Mouse (Mus musculus) liver, embryonic 13.5 days (tissue): ENCODE data around the gene Nipal4. TPM values are rescaled to one million over a fixed set of nuclear protein-coding genes. Genes with fewer than 3 reads are reported as not detected.
A peak's percentile ranks its signal among the peaks of the same experiment; 100 is the strongest.

Experiments
- ATAC-seq: fragments of 200-750 bp; cut with Nextera tagmentation; 2 replicates; pipeline ENCODE4 v1.8.0; 2017; ENCODE audit warnings: low read depth, mild to moderate bottlenecking, moderate number of reproducible peaks, moderate library complexity
- DNase-seq: peaks from one replicate; pipeline ENCODE4 v3.0.0; 2022
- H3K27ac ChIP-seq: fragments of 300-500 bp; sonication (generic); 2 replicates; pipeline ENCODE4 v1.5.1; 2015; ENCODE audit warnings: moderate library complexity, mild to moderate bottlenecking, inconsistent platforms
- H3K27me3 ChIP-seq: fragments of 300-500 bp; sonication (generic); 2 replicates; pipeline ENCODE4 v1.6.1; 2015; ENCODE audit warnings: mild to moderate bottlenecking, inconsistent platforms
- H3K36me3 ChIP-seq: fragments of 300-500 bp; sonication (generic); 2 replicates; pipeline ENCODE4 v1.6.1; 2015; ENCODE audit warnings: mild to moderate bottlenecking, inconsistent platforms
- H3K4me1 ChIP-seq: fragments of 300-500 bp; sonication (generic); replicated peaks from 2 replicates; pipeline ENCODE4 v1.6.1; 2015; ENCODE audit warnings: inconsistent platforms
- H3K4me2 ChIP-seq: fragments of 300-500 bp; sonication (generic); 2 replicates; pipeline ENCODE4 v1.6.1; 2015; ENCODE audit warnings: inconsistent platforms, mild to moderate bottlenecking, moderate library complexity
- H3K4me3 ChIP-seq: fragments of 300-500 bp; sonication (generic); replicated peaks from 2 replicates; pipeline ENCODE4 v1.5.1; 2015; ENCODE audit warnings: mild to moderate bottlenecking, inconsistent platforms
- H3K9ac ChIP-seq: fragments of 300-500 bp; sonication (generic); 2 replicates; pipeline ENCODE4 v1.6.1; 2015; ENCODE audit warnings: mild to moderate bottlenecking, inconsistent platforms
- H3K9me3 ChIP-seq: fragments of 300-500 bp; sonication (generic); replicated peaks from 2 replicates; pipeline ENCODE4 v1.6.1; 2016; ENCODE audit warnings: inconsistent platforms
- WGBS: fragments of 180-500 bp; shearing (Covaris S2); methylation state at CpG from one replicate; pipeline ENCODE4 v1.1.7; 2015; ENCODE audit not compliant: insufficient replicate concordance; 5-methylcytosine and 5-hydroxymethylcytosine counted together
- polyA plus RNA-seq: library from polyadenylated mRNA; unstranded; fragments of >200 nt; fragmentation: Nextera tagmentation; extraction: Ambion mirVana; gene quantifications from 2 replicates; pipeline ENCODE4 v1.2.1, GENCODE M21; 2015

Nipal4 gene
- polyA plus RNA-seq, 1 experiment from 2014 or later: 0.06 TPM

DNA sequence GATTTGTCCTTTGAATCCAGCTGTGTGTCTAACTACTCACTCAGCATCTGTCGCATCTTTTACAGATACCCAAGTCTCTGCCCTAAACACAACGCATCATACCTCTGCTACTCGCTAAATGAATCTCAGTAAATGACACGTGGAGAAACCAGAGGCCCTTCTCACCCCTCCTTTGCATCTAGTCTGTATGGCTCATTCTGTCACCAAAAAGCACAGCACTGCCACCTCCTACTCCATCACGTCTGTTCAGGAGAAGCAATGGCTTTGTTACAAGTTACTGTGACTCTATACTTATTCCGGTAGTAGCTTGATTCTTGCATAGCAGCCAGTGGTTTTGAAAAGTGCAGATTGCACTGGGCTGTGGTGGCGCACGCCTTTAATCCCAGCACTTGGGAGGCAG lies 9.4 kb downstream of the Nipal4 start:
- no peaks in the 10 kb centered on the region for H3K4me1 ChIP-seq
- H3K4me2 ChIP-seq: no peak overlapping the region
- no peak overlapping the region for H3K4me3 ChIP-seq
- H3K36me3 ChIP-seq: no peaks in the 10 kb centered on the region
- no peak for ATAC-seq
- H3K9ac ChIP-seq: no peak overlapping the region
- no peak overlapping the region for H3K27ac ChIP-seq
- no peaks in the 10 kb centered on the region for H3K9me3 ChIP-seq
- no peaks in the 10 kb centered on the region for H3K27me3 ChIP-seq
- no peak for DNase-seq
- WGBS: 72% methylated on average over 8 of the region's 8 CpGs

DNA sequence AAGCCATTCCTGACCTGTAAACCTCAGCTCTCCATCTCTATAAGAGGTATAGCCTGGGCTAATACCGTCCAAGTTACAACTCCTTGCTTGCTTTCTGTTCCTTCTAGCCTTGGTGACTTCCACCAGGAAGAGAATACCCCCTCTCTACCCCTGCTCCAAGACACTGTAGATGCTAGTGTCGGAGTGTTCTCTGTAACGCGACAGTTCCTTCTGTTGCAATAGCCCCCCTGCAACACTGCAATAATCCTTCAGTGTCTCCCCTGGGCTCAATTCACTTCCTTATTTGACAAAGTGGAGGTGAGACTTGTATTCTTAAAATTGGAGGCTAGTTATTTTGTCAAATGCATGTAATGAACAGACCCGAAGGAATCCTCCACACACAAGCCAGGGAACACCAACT lies 19.7 kb downstream of the Nipal4 start:
- no peaks in the 10 kb centered on the region for H3K4me1 ChIP-seq
- H3K9me3 ChIP-seq: no peaks in the 10 kb centered on the region
- H3K27ac ChIP-seq: no peak overlapping the region
- H3K4me2 ChIP-seq: no peak overlapping the region
- no peak overlapping the region for H3K9ac ChIP-seq
- 69% methylated on average over 5 of the region's 5 CpGs for WGBS
- no peaks in the 10 kb centered on the region for H3K36me3 ChIP-seq
- no peak for DNase-seq
- ATAC-seq: no peak
- no peak overlapping the region for H3K4me3 ChIP-seq
- H3K27me3 ChIP-seq: no peaks in the 10 kb centered on the region

DNA sequence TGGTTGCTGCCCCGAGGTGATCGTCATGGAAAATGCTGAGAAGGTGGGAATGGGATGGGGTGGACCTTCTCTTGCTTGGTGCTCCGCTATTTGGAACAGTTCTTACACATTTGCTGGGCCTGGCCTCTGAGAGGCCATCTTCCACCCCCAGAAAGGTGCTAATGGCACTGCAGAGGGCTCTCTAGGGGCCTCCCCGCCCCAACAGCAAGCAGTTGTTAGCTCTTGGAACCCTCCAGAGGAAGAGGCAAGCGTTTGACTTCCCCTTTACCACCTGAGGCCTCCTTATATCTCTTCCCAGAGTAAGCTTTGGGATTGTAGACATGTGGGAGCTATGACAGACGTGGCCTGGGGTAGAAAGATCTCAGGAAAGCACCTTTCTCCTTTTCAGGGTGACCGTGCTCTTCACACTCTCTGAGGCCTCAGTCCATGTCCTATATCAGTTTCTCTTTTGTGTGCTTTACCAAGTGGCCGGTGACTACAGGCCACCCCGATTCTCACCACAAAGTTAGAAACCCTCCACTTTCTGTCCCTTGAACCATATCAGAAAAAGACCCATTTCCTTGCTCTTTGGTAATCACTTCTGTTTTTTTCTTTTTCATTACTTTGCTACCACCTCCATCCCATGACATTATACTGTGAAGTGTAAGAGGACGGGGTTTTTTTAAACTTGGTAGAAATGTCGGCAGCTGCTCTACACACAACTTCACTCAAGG lies 21.0 kb downstream of the Nipal4 start:
- Histone ChIP-seq H3K4me2 (no peak overlapping the region), H3K4me3 (no peak overlapping the region), H3K9ac (no peak overlapping the region), H3K27me3 (no peaks in the 10 kb centered on the region), H3K27ac (no peak overlapping the region), H3K9me3 (no peaks in the 10 kb centered on the region), H3K4me1 (no peaks in the 10 kb centered on the region), H3K36me3 (no peaks in the 10 kb centered on the region)
- WGBS: 67% methylated on average over 11 of the region's 11 CpGs
- ATAC-seq (no peak), DNase-seq (no peak)

DNA sequence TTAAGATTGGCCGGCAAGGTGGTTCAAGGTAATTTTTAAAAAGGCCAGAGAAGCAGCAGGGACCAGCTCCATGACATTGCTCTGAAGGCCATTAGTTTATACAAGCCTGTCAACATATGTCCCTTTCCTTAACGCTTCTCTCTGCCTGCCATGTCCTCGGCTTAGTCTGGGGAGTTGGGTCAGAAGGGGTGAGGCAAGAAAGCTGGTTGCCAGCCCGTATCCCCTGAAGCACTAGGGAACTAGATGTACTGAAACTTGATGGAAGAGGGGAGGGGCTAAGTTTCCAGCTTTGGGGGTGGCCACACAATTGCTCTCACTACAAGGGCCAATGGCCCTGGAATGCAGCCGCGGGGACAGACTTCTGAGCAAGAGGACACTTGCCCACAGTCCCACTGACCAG lies 23.0 kb downstream of the Nipal4 start:
- DNase-seq (no peak), ATAC-seq (no peak)
- no peak overlapping the region for H3K9ac ChIP-seq
- no peaks in the 10 kb centered on the region for H3K9me3 ChIP-seq
- H3K4me3 ChIP-seq: no peak overlapping the region
- no peak overlapping the region for H3K4me2 ChIP-seq
- H3K27ac ChIP-seq: no peak overlapping the region
- H3K36me3 ChIP-seq: no peaks in the 10 kb centered on the region
- no peaks in the 10 kb centered on the region for H3K4me1 ChIP-seq
- no peaks in the 10 kb centered on the region for H3K27me3 ChIP-seq
- WGBS: 67% methylated on average over 6 of the region's 6 CpGs

DNA sequence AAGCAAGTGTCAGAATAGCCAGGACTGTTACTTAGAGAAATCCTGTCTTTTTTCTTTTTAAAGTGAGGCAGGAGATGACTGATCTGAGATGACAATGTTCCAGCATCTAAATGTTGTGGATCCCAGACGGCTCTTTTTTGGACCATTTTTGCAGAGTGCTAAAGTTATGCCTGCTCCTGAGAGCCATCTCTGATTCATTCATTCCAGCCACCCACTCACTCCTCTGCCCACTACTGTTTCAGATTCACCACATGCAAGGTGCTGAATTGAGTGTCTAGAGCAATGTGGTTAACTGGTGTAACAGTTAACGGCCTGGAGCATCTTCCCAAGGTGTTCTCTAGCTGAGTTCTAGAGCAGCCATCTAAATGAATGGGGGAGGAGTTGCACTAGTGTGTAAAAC lies 31.4 kb downstream of the Nipal4 start:
- Histone ChIP-seq H3K36me3 (no peaks in the 10 kb centered on the region), H3K4me3 (no peak overlapping the region), H3K4me2 (no peak overlapping the region), H3K27ac (no peak overlapping the region), H3K9ac (no peak overlapping the region), H3K27me3 (0 out of 2 replicates have a peak, but pooled peaks cover 4% of the 10 kb centered on the region), H3K9me3 (no peaks in the 10 kb centered on the region), H3K4me1 (peaks cover 23% of the 10 kb centered on the region)
- 75% methylated on average over 2 of the region's 2 CpGs for WGBS
- ATAC-seq: no peak
- no peak for DNase-seq

DNA sequence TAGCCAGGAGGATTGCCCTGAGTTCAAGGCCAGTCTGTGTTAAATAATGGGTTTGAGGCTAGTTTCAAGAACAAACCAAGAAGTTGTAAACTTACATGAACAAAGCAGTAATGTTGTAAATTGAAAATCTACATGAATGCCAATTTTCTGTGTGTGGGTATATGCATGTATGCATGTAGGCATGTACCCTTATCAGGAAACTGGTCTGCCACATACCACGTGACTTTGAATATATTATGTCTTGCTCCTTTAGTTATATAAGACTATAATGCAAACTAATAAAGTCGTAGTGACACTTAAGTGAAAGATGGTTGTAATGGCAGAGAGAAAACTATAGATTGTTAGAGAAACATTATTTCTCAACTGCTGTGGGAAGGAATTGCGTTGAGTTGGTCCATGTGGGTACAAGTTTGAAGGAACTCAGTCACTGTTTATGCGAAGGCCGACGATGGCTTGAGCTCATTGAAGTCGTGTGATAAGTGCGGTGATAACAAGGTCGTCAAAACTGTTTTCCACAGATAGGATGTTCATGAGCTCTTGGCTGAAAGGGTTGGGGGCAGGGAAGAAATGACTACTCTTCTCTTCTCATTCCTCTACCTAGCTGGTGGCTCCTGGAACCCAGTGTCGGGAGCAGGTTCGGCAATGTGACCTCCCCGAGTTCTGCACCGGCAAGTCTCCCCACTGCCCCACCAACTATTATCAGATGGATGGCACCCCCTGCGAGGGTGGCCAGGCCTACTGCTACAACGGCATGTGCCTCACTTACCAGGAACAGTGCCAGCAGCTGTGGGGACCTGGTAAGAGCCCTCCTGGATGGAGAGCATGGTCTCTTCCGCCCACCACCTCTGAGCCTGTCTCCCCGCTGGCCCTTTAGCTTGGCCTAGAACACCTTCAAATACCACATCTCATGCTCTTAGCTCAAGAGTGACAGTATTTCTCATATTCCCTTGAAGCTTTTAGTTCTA lies 35.0 kb downstream of the Nipal4 start:
- peak; percentile 81 for ATAC-seq
- 51% methylated on average over 17 of the region's 17 CpGs for WGBS
- peak overlapping the region; percentile 66 for H3K27ac ChIP-seq

DNA sequence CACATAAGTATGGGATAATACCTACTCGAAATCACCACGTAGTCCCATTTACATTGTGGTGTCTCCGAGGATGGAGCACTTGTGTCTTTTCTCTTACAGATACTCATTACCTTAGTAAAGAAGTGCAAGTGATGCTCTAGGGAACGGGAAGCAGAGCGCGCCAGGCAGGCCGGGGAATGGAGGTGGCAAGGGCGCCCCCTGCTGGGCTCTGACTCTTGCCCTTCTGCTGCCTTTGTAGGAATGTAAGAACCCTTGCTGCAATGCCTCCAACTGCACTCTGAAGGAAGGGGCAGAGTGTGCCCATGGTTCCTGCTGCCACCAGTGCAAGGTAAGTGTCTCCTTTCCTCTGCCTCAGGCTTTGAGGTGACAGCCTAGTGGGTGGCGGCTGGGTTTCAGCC lies 37.8 kb downstream of the Nipal4 start:
- Histone ChIP-seq H3K4me2 (no peak overlapping the region), H3K9me3 (no peaks in the 10 kb centered on the region), H3K4me3 (no peak overlapping the region), H3K36me3 (no peaks in the 10 kb centered on the region), H3K9ac (no peak overlapping the region), H3K27ac (no peak overlapping the region), H3K4me1 (peaks cover 33% of the 10 kb centered on the region), H3K27me3 (no peaks in the 10 kb centered on the region)
- peak; percentile 53 for DNase-seq
- no peak; the same call in 1 of the 2 replicates for ATAC-seq
- 52% methylated on average over 9 of the region's 9 CpGs for WGBS

More for the DNA sequence above, 35.0 kb downstream of the Nipal4 start:
- no peak overlapping the region for H3K4me3 ChIP-seq
- peaks cover 33% of the 10 kb centered on the region for H3K4me1 ChIP-seq
- no peaks in the 10 kb centered on the region for H3K36me3 ChIP-seq
- H3K9ac ChIP-seq: no peak overlapping the region
- H3K4me2 ChIP-seq: 0 out of 2 replicates have a peak overlapping the region, but pooled peaks have one; percentile 11
- DNase-seq: peak; percentile 42
- H3K27me3 ChIP-seq: 0 out of 2 replicates have a peak, but pooled peaks cover 4% of the 10 kb centered on the region
- no peaks in the 10 kb centered on the region for H3K9me3 ChIP-seq

DNA sequence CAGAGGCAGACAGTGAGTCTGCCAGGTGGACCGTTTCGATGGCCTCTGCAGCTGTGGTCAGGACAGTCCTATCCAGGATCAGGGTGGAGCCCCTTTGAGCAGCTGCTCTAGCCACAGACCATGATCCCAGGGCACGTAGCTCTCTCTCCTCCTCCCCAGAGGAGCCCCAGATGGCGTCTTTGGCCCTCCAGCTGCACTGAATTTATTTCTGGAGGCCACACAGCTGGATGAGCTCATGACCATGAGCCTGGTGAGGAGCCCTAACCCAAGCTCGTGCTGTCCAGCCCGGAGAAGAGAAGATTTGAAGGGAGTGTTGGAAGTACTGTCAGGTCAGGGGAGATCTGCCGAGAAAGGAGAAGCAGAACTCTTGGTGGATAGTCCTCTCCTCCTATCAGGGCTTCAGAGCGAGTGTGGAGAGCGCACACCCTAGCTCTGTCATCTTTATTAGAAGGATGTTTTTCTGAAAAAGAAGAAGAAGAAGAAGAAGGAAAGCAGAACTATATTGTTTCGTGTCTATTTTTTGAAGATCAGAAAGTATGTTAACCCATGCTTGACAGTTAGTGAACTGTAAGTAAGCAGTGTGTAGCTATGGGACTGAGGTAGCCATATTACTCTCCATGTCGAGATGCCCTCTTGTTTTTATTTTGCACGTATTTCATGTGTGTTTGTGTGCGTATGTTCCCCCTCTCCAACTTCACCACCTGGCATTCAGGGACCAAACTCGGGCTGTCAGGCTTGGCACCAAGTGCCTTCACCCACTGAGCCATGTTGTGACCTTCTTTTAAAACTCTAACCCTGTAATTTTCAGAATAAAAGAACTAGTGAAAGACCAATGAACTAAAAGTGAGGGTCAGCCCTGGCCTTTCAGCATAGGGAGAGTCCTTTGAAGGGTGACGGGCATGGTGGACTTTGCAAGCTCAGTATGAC lies 38.4 kb downstream of the Nipal4 start:
- peaks cover 33% of the 10 kb centered on the region for H3K4me1 ChIP-seq
- no peaks in the 10 kb centered on the region for H3K27me3 ChIP-seq
- DNase-seq (no peak), ATAC-seq (no peak)
- H3K4me3 ChIP-seq: no peak overlapping the region
- no peaks in the 10 kb centered on the region for H3K36me3 ChIP-seq
- WGBS: 58% methylated on average over 15 of the region's 15 CpGs
- H3K9ac ChIP-seq: no peak overlapping the region
- H3K4me2 ChIP-seq: no peak overlapping the region
- no peak overlapping the region for H3K27ac ChIP-seq
- H3K9me3 ChIP-seq: no peaks in the 10 kb centered on the region

DNA sequence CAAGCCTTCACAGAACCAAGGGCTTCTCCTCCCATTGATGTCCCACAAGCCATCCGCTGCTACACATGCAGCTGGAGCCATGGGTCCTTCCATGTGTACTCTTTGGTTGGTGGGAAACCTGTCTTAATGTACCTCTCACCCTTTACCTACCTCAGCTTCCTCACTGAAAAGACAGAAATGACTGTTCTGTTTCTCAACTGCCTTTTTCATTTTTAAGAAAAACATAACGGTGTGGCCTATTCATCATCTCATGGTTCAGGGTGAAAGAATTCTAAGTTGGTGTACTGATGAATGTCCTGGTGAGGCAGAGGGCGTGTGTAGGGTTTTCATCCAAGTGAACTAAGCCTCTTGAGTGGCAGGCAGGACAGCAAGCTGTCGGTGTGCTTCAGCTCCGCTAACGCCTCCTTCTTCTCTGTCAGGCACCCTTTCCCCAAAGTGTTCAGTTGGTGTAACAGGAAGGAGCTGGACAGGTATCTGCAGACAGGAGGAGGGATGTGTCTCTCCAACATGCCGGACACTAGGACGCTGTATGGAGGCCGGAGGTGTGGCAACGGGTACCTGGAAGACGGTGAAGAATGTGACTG lies 39.4 kb downstream of the Nipal4 start:
- H3K4me2 ChIP-seq: no peak overlapping the region
- H3K9ac ChIP-seq: no peak overlapping the region
- WGBS: 77% methylated on average over 11 of the region's 11 CpGs
- no peak overlapping the region for H3K27ac ChIP-seq
- DNase-seq: no peak
- no peaks in the 10 kb centered on the region for H3K27me3 ChIP-seq
- H3K4me1 ChIP-seq: peaks cover 28% of the 10 kb centered on the region
- H3K36me3 ChIP-seq: no peaks in the 10 kb centered on the region
- H3K4me3 ChIP-seq: no peak overlapping the region
- no peaks in the 10 kb centered on the region for H3K9me3 ChIP-seq
- ATAC-seq: no peak

DNA sequence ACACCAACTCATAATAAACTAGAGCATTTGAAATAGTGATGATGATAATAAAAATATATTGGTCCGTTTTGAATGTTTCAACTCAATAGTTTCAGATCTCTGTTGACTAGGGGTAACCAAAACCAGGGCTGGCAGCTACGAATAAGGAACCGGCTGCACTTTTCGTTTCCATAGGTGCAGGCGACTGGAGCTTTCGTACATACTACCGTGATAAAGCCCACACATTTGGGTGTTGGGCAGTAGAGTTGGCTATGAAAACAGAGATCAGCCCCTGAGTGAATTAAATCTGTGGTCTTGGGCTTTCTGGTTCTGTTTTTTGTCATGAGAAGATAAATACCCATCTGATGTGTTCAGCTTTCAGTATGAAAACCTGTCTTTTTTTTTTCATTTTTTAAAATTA lies 40.0 kb downstream of the Nipal4 start:
- Histone ChIP-seq H3K4me3 (no peak overlapping the region), H3K9me3 (no peaks in the 10 kb centered on the region), H3K4me1 (peaks cover 22% of the 10 kb centered on the region), H3K27ac (no peak overlapping the region), H3K36me3 (no peaks in the 10 kb centered on the region), H3K27me3 (no peaks in the 10 kb centered on the region), H3K9ac (no peak overlapping the region), H3K4me2 (no peak overlapping the region)
- no peak for DNase-seq
- 79% methylated on average over 7 of the region's 7 CpGs for WGBS
- no peak for ATAC-seq
